Mouse (Mus musculus): ENCODE data around the gene Ninj1.

DNA sequence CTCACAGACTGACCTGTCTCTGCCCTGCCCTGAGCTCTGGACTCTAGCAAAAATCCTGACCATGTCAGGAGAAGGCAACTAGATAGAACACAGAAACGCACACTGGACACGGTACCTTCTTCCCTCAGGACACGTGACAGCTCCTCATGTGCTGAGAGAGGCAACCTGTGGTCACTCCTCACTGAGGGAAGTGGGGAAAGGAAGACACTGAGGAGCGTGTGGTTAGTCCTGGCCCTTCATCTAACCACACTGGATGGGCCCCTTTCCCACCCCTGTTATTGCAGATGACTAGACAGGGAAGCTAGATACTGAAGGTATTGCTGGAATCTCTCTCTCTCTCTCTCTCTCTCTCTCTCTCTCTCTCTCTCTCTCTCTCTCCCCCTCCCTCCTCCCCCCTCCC, 24.6 kb upstream of the Ninj1 start:
- TF ChIP-seq POLR2A (IDR thresholded peaks at IDR 0.05; ENCODE audit: low read depth, low read length) = no peak
- no peak for TF ChIP-seq CTCF (conservative IDR thresholded peaks at IDR 0.05; ENCODE audit: insufficient read depth, insufficient read length, low read depth, low read length)
